Mouse (Mus musculus) CD4-positive, CD25-positive, alpha-beta regulatory T cell, adult 2 months (primary cell): ENCODE data around the gene Nucks1.

Experiments
- DNase-seq: peaks from one replicate; pipeline ENCODE4 v3.0.0-alpha.2; 2012; ENCODE audit warnings: low read depth, low spot score

The Nucks1 gene

DNA sequence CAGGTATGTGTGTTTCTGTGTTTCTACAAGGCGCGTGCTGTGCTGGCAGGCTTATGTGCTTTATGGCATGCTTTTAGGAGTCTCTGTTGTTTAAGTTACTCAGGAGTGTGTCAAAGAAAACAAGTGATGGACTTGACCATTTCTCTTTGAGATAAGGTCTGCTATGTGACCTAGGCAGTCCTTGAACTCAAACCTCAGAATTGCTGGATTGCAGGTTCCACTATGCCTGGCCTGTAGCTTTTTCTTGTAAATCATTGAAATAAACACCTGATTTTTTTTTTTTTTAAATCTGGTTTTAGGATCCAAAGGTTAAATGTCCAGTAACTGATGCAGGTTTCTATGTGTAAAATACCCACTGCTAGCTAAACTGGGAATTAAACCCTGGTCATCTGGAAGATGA, 8.7 kb downstream of the Nucks1 start:
- no peak for DNase-seq

GRCm38 (mm10) chr1:131922100-131922499, 11.8 kb downstream of the Nucks1 start:
- DNase-seq = no peak

- DNase-seq = no peak
Measured at GRCm38 (mm10) chr1:131933471-131933870, 23.1 kb downstream of the Nucks1 start.

DNA sequence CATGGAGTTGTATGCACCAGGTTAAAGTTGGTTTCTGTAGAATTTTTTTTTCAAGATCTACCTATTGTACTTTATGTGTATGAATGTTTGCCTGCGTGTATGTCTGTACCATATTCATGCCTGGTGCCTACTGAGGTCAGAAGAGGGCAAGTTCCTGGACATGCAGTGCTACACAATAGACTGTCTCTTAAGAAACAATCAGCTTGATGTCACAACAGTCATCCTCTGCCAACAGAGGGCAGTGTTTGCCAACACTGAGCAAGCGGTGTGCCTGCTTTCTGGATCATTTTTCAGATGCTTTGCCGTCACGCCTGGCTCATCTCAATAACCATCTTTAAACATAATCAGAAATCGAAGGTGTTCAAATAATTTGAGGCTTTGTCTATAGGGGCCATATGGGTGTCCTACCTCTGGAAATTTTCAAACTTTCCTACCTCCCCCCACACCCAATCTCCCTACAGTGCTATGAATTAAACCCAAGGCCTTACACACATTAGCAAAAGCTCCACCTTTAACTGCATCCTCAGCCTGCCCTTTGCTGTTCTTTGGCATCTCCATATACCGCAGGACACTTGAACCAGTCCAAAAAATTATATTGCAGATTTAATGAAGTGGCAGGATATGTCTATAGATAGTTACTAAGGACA, 27.4 kb downstream of the Nucks1 start:
- peak; percentile 68 for DNase-seq

DNA sequence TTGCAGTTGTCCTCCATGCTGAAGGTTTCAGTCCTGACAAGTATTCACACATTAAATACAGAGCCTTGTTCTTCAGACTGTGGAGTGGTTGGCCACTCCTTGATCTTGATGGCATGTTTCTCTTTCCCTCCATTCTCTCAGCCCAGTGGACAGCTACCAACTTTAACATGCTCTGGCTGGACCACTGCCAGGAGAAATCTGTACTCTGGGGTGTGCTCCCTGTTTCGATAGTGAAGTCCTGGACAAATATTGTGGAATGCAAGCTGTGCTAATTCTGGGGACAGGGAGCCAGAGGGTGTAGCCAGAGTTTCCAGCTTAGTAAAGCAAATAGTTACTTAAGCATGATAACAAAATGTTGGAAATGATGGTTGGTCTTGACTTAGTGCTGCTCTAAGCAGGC, 28.5 kb downstream of the Nucks1 start:
- no peak for DNase-seq

DNA sequence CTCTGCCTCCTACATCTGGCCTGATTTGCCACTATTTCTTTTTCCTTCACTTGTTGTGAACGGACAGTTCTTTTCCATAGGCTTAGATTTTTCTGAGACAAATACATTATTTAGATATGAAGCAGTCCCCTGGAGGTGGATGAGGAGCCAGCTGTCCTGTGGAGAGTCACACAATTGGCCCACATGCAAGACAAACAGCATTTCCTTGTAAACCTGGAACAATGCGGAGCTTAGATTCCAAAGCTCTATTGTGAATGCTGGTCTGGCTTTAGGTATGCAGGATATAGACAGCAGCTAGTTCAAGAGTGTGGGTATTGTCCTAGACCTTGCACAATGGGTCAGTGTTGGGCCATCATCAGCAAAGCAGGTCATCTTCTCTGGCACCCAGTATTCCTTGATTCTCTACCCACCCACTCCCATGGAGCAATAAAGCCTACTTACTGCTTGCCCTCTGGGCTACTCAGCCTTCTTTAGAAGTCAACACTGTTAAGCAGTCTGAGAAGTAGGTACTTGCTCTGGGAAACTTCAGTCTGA, 30.4 kb downstream of the Nucks1 start:
- DNase-seq = no peak

DNA sequence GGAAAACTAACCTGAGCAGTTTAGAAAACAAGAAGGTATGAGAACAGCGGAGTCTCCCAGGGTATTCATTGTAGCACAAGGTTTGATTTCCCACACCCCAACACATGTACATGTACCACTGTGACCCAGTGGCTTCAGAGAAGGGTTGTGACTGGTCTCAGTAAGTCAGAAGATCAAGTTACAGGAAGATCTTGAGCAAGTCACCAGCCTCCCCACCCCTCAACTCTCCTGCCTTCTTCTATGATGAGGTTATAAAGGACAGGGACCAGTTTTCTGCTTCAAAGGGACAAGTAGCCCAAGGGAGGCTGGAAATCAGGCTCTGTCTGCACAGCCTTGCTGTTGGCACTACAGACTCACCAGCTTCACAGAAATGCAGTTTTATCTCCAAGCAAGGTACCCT, 31.2 kb downstream of the Nucks1 start:
- no peak for DNase-seq

- no peak for DNase-seq
Measured at GRCm38 (mm10) chr1:131942621-131943590, 32.6 kb downstream of the Nucks1 start.

GRCm38 (mm10) chr1:131945674-131946440, 35.5 kb downstream of the Nucks1 start:
- no peak for DNase-seq

DNA sequence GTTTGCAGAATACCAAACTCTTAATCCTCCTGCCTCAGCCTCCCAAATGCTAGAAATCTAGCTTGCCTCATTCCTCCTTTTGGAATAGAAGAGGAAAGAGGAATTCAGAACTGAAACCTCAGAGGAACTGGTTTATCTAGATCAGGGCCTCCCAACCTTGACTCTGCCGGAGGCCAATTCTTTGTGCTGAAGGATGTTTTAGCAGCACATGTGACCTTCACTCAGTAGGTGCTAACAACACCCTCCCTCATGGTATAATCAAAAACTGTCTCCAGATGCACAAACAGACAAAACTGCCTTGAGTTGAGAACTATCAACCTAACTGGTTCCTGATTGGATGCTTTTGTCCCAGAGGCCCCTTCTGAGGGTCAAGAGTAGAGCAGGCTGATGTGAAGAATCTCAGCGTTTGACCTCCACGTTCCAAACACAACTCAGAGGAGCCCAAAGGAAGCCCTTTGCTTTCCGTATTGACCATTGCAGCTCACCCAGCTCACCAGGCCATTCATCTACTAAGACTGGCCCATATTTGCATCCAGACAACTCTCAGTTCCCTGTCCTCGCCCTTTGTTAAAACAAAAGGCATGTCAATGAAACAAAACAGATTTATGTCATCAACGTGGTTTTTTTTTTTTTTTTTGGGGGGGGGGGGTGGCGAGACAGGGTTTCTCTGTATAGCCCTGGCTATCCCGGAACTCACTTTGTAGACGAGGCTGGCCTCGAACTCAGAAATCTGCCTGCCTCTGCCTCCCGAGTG, 36.3 kb downstream of the Nucks1 start:
- no peak for DNase-seq

GRCm38 (mm10) chr1:131947997-131948525, 37.7 kb downstream of the Nucks1 start:
- no peak for DNase-seq

DNA sequence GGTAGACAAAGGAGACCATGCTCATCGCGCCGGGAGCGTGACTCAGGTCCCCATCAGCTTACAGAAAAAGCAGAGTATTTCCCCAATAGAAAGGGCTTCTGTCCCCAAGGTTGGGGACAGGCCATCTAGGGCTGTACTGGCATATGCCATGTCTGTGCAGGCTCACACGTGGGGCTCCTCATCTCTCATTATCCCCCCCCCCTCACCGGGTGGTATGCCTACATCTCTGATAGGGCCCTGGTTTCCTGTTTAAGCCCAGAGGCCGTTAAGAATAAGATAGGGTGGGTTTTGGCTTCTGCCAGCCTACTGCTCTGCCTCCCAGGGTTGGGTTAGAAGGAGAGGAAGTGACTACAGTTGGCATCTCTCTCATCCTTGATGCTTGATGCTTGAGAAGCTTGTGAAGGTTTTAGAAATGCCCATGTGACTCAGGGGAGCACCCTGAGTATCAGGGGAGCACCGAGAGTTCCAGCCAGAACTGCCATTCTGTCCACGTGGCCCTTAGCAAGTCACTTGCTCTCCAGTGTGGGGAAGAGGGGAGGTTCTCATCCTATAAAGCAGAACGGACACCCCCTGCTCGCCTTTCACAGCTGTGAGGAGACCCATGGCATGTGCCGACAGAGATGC, 44.0 kb downstream of the Nucks1 start:
- DNase-seq = no peak

DNA sequence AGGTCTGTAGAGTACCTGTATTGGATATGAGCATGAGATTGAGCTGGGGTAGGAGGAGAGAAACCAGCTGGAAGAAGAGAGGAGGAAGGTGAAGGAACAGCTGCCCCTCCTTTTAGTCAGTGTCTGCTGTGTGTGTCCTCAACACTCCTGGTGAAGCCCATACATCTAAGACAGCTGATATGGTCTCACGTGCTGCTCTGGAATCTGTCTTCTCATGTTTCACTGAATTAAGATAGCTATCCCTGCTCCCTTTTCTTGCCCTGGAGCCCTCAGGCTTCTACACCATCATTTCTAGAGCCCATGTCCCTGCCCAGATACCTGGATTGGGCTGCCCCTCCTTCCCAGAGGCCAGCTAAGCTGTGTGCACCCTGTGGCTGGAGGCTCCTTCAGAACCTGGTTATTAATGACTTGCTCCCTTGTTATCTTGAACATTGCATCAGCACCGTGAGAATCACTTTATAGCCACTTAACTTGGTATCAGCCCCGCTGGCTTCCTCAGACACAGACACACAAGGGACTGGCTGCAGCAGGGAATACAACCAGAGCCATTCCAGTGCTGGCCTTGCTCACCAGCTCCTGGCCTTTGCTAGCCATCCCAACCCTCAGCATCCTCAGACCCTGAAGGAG, 44.9 kb downstream of the Nucks1 start:
- DNase-seq = no peak

DNA sequence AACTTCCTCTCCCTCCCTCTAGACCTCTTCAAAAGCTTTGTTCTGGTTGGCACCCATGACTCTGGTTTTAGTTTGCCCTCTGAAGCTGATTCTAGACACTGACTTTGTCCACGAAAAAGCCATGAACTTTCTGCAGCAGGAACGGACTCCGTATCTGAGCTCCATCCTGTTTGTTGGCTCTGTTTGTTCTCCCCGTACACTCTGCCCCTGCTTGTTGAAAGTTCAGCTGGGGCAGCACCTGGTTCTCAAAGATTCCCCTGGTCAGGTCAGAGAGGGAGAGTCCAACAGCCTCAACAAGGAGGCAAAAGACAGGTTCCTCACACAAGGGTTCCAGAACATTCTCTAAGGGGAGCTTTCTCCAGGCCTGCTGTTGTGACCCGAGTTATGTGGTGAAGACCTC, 47.1 kb downstream of the Nucks1 start:
- DNase-seq = no peak

GRCm38 (mm10) chr1:131961004-131961403, 50.7 kb downstream of the Nucks1 start:
- DNase-seq = no peak

DNA sequence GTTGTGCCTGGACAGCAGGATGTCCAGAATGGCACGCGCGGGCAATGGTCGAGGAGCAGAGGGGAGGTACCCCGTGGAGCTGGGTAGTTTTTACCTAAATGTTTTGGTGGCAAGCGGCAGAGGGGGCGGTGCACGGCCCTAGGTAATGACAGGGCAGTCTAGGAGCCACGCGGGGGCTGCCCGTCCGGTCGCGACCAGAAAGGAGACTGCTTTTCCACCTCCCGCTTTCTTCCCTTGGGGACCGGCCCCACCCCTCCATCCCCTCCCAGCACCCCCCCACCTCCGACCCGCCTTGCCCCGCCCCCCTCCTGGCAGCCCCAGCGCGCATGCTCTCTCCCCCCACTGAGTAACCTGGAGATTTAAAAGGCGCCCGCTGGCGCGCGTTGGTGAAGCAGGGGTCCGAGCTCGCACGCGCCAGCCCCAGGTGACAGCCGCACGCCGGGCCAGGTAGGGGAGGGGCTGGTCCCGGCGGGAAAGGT, 52.3 kb downstream of the Nucks1 start, which contains the start of gene Slc45a3:
Gene Slc45a3, plus strand, starts transcription at position 362 of the 479 bp plus-strand sequence.
- peak; percentile 27 for DNase-seq

GRCm38 (mm10) chr1:131963085-131963951, 53.0 kb downstream of the Nucks1 start:
- peak; percentile 39 for DNase-seq

DNA sequence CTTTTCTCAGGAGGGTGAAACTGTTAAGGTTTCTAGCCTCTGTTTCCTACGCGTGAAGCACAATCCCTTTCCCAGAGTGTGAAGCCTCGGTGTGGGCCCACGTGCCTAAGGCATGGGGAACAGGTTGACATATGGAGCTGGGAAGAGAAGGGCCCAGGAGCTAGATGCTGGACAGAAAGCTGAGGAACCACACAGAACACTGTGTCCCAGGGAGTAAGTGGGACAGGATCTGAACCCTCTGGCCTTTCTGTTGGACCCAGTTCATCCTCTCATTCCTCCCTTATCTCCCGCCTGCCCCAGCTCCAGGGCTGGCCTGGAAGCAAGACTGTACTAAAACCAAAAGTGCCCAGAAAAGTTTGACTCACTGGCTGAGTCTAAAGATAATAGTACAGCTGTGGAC, 53.8 kb downstream of the Nucks1 start:
- no peak for DNase-seq

DNA sequence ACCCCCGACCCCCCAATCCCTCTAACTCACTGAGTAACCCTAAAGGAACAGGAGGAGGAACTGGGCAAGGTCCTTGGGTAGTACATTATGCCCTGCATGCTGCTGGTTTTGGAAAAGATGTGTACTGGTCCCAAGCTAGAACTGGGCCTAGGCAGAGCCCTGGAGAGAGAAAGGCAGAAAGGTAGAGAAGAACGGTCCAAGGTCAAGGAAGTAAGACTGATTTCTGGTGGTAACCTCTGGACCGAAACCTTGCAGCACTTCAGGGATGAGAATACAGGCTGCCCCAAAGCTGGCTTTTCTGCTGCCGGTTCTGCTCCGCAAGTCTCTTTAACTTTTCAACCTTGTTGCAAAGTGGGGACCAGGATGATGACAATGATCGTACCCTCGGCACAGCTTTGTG, 54.2 kb downstream of the Nucks1 start:
- no peak for DNase-seq
